Mouse (Mus musculus): ENCODE data around the gene B4galt4. TPM values are rescaled to one million over a fixed set of nuclear protein-coding genes. Genes with fewer than 3 reads are reported as not detected.
"Not testable (repeated sequence)": the region's sequence is repeated elsewhere in the genome, so short reads cannot be mapped to it uniquely, and the experiment has no call there.

B4galt4 gene
- polyA plus RNA-seq, 1 experiment from 2014 or later = 39.1 TPM

- Histone ChIP-seq H3K4me2 (peak overlapping the region; percentile 97), H3K4me3 (peak overlapping the region; percentile 75), H3K4me1 (replicated peaks) (peaks cover 15% of the 10 kb centered on the region), H3K9ac (no peak overlapping the region), H3K27me3 (0 out of 2 replicates have a peak, but pooled peaks cover 4% of the 10 kb centered on the region), H3K27ac (replicated peaks) (no peak overlapping the region), H3K36me3 (no peaks in the 10 kb centered on the region), H3K9me3 (no peaks in the 10 kb centered on the region)
- no peak for ATAC-seq (ENCODE audit: low FRiP score, low read depth)
- 54% methylated on average over 4 of the region's 4 CpGs for WGBS
Observed at GRCm38 (mm10) chr16:38711245-38711644, 30.8 kb upstream of the B4galt4 start.

GRCm38 (mm10) chr16:38712105-38712504 is 30.0 kb upstream of the B4galt4 start:
- Histone ChIP-seq H3K4me2 (peak overlapping the region; percentile 97), H3K27ac (replicated peaks) (peak overlapping the region; percentile 30; the same call in 1 of the 2 replicates), H3K27me3 (0 out of 2 replicates have a peak, but pooled peaks cover 4% of the 10 kb centered on the region), H3K4me1 (replicated peaks) (peaks cover 15% of the 10 kb centered on the region), H3K36me3 (no peaks in the 10 kb centered on the region), H3K4me3 (peak overlapping the region; percentile 75), H3K9ac (peak overlapping the region; percentile 78), H3K9me3 (no peaks in the 10 kb centered on the region)
- ATAC-seq (ENCODE audit: low FRiP score, low read depth) = peak; percentile 5; the same call in 1 of the 2 replicates
- 7% methylated on average over 12 of the region's 12 CpGs for WGBS

GRCm38 (mm10) chr16:38712581-38713403 is 29.3 kb upstream of the B4galt4 start, which contains the start of gene Arhgap31:
TSS of gene Arhgap31 (minus strand) at chr16:38713274.
- Histone ChIP-seq H3K27me3 (0 out of 2 replicates have a peak, but pooled peaks cover 4% of the 10 kb centered on the region), H3K4me2 (peak within 1 kb of the TSS; percentile 97), H3K9me3 (no peaks in the 10 kb centered on the region), H3K36me3 (no peaks in the 10 kb centered on the region), H3K27ac (replicated peaks) (peak within 1 kb of the TSS; percentile 83), H3K4me1 (replicated peaks) (peaks cover 15% of the 10 kb centered on the region), H3K9ac (peak within 1 kb of the TSS; percentile 78), H3K4me3 (peak within 1 kb of the TSS; percentile 75)
- under 1% methylated on average over 73 of the region's 74 CpGs for WGBS
- peak; percentile 92 for ATAC-seq (ENCODE audit: low FRiP score, low read depth)

GRCm38 (mm10) chr16:38713404-38714258 is 28.4 kb upstream of the B4galt4 start:
- peak overlapping the region; percentile 97 for H3K4me2 ChIP-seq
- peak overlapping the region; percentile 78 for H3K9ac ChIP-seq
- peak overlapping the region; percentile 83 for H3K27ac ChIP-seq (replicated peaks)
- no peaks in the 10 kb centered on the region for H3K9me3 ChIP-seq
- peak overlapping the region; percentile 75 for H3K4me3 ChIP-seq
- H3K36me3 ChIP-seq = no peaks in the 10 kb centered on the region
- H3K4me1 ChIP-seq (replicated peaks) = peaks cover 15% of the 10 kb centered on the region
- peak; percentile 62; the same call in 1 of the 2 replicates for ATAC-seq (ENCODE audit: low FRiP score, low read depth)
- H3K27me3 ChIP-seq = 0 out of 2 replicates have a peak, but pooled peaks cover 4% of the 10 kb centered on the region
- 30% methylated on average over 17 of the region's 17 CpGs for WGBS

GRCm38 (mm10) chr16:38714259-38714526 is 27.9 kb upstream of the B4galt4 start:
- 61% methylated on average over 11 of the region's 12 CpGs for WGBS
- not testable (repeated sequence) for H3K4me3 ChIP-seq; H3K27ac ChIP-seq (replicated peaks); ATAC-seq (ENCODE audit: low FRiP score, low read depth); H3K9me3 ChIP-seq; H3K9ac ChIP-seq; H3K27me3 ChIP-seq; H3K36me3 ChIP-seq
- Histone ChIP-seq H3K4me1 (replicated peaks) (peaks cover 15% of the 10 kb centered on the region), H3K4me2 (peak overlapping the region; percentile 97)

GRCm38 (mm10) chr16:38721377-38721776 is 20.7 kb upstream of the B4galt4 start:
- 94% methylated on average over 9 of the region's 9 CpGs for WGBS

GRCm38 (mm10) chr16:38724256-38724655 is 17.8 kb upstream of the B4galt4 start:
- ATAC-seq (ENCODE audit: low FRiP score, low read depth) = no peak
- Histone ChIP-seq H3K4me1 (replicated peaks) (no peaks in the 10 kb centered on the region), H3K9ac (no peak overlapping the region), H3K4me2 (no peak overlapping the region), H3K4me3 (no peak overlapping the region), H3K27ac (replicated peaks) (0 out of 2 replicates have a peak overlapping the region, but pooled peaks have one; percentile 15), H3K9me3 (no peaks in the 10 kb centered on the region), H3K27me3 (no peaks in the 10 kb centered on the region), H3K36me3 (no peaks in the 10 kb centered on the region)
- 81% methylated on average over 8 of the region's 8 CpGs for WGBS

More at GRCm38 (mm10) chr16:38721377-38721776, 20.7 kb upstream of the B4galt4 start:
- H3K27ac ChIP-seq (replicated peaks) = no peak overlapping the region
- ATAC-seq (ENCODE audit: low FRiP score, low read depth) = no peak
- no peaks in the 10 kb centered on the region for H3K27me3 ChIP-seq
- no peak overlapping the region for H3K9ac ChIP-seq
- H3K4me1 ChIP-seq (replicated peaks) = no peaks in the 10 kb centered on the region
- no peak overlapping the region for H3K4me3 ChIP-seq
- H3K9me3 ChIP-seq = no peaks in the 10 kb centered on the region
- H3K36me3 ChIP-seq = no peaks in the 10 kb centered on the region
- H3K4me2 ChIP-seq = no peak overlapping the region

GRCm38 (mm10) chr16:38724974-38725373 is 17.1 kb upstream of the B4galt4 start:
- no peak overlapping the region for H3K4me2 ChIP-seq
- no peaks in the 10 kb centered on the region for H3K9me3 ChIP-seq
- no peak overlapping the region for H3K27ac ChIP-seq (replicated peaks)
- H3K36me3 ChIP-seq = no peaks in the 10 kb centered on the region
- no peak for ATAC-seq (ENCODE audit: low FRiP score, low read depth)
- H3K9ac ChIP-seq = no peak overlapping the region
- H3K4me1 ChIP-seq (replicated peaks) = no peaks in the 10 kb centered on the region
- 56% methylated on average over 13 of the region's 13 CpGs for WGBS
- no peaks in the 10 kb centered on the region for H3K27me3 ChIP-seq
- no peak overlapping the region for H3K4me3 ChIP-seq

GRCm38 (mm10) chr16:38728576-38729132 is 13.4 kb upstream of the B4galt4 start:
- 94% methylated on average over 15 of the region's 15 CpGs for WGBS
- H3K27ac ChIP-seq (replicated peaks) = no peak overlapping the region
- H3K36me3 ChIP-seq = no peaks in the 10 kb centered on the region
- no peaks in the 10 kb centered on the region for H3K4me1 ChIP-seq (replicated peaks)
- no peaks in the 10 kb centered on the region for H3K27me3 ChIP-seq
- no peak for ATAC-seq (ENCODE audit: low FRiP score, low read depth)
- no peaks in the 10 kb centered on the region for H3K9me3 ChIP-seq
- H3K4me3 ChIP-seq = no peak overlapping the region
- H3K4me2 ChIP-seq = no peak overlapping the region
- H3K9ac ChIP-seq = no peak overlapping the region

- Histone ChIP-seq H3K4me2 (no peak overlapping the region), H3K27ac (replicated peaks) (no peak overlapping the region), H3K9ac (no peak overlapping the region), H3K27me3 (no peaks in the 10 kb centered on the region), H3K4me1 (replicated peaks) (no peaks in the 10 kb centered on the region), H3K9me3 (no peaks in the 10 kb centered on the region), H3K36me3 (no peaks in the 10 kb centered on the region), H3K4me3 (no peak overlapping the region)
- 85% methylated on average over 6 of the region's 6 CpGs for WGBS
- peak; percentile 48; the same call in 1 of the 2 replicates for ATAC-seq (ENCODE audit: low FRiP score, low read depth)
Observed at GRCm38 (mm10) chr16:38729139-38729538, 12.9 kb upstream of the B4galt4 start.

GRCm38 (mm10) chr16:38729610-38730288 is 12.3 kb upstream of the B4galt4 start:
- H3K36me3 ChIP-seq = no peaks in the 10 kb centered on the region
- no peak overlapping the region for H3K9ac ChIP-seq
- peak; percentile 51; the same call in 1 of the 2 replicates for ATAC-seq (ENCODE audit: low FRiP score, low read depth)
- no peaks in the 10 kb centered on the region for H3K27me3 ChIP-seq
- no peak overlapping the region for H3K4me3 ChIP-seq
- 57% methylated on average over 15 of the region's 15 CpGs for WGBS
- no peak overlapping the region for H3K27ac ChIP-seq (replicated peaks)
- peak overlapping the region; percentile 8; the same call in 1 of the 2 replicates for H3K4me2 ChIP-seq
- H3K4me1 ChIP-seq (replicated peaks) = no peaks in the 10 kb centered on the region
- H3K9me3 ChIP-seq = no peaks in the 10 kb centered on the region
